Mouse (Mus musculus): ENCODE data around the gene Dph7.
A peak's percentile ranks its signal among the peaks of the same experiment; 100 is the strongest.
"Not testable (repeated sequence)": the region's sequence is repeated elsewhere in the genome, so short reads cannot be mapped to it uniquely, and the experiment has no call there.

Gene Dph7

DNA sequence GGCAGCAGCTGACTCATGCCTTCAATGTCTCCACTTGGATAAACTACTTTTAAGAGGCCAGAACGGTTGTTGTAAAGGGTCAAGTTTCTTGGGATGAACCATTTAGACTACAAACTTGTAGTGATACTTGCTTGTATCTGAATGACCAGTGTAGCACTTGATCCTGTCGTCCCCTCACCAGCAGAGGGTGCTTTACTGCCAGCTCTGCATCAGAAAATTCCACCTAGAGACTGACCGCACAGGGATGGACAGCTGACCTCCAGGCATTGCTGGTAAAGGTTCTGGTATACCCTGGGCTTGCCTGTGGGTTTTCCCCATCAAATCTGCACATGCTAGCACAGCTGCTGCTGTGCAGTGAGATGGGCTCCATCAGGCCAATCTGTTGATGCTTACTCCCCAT lies 1.3 kb upstream of the Dph7 start:
- no peak for DNase-seq (ENCODE audit: low read depth in 2 of 2, low spot score in 2 of 2)

DNA sequence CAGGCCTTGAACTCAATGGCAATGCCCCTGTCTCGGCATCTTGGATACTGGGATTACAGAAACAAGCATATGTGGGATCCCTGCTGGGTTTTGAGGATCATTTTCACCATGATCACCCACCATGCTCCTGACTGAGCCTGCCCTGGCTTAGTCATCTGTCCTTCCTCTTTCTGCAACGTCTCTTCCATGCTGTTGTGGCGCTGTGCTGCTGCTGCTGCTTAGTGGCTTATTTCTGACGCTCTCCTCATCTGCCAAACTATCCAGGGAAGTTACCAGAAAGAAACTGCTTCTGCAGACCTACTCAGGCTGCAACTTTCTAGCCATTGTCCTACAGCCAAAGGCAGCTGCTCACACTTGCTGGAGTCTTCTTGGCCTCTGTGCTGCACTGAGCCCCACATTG lies 8.2 kb downstream of the Dph7 start:
- no peak for DNase-seq (ENCODE audit: low read depth in 2 of 2, low spot score in 2 of 2)

DNA sequence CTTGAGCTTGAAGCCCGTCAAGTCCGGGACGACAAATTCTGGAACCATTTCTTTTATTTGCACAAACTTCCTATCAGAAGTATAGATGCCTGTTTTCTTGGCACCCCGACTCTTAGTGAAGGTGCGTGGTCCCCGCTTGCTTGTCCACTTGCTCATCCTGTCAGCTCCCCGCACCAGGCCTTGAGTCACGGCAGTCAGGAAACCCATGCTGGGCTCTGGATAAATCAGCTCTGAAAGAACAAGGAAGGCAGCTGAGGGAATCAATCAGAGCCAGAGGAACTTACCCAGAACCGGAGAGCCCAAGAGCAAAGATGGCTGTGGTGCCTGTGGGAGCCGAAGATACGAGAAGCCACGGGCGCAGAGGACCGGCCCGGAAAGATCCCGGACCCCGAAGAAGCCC lies 12.3 kb downstream of the Dph7 start:
- DNase-seq (ENCODE audit: low read depth in 2 of 2, low spot score in 2 of 2), result not testable (repeated sequence)

DNA sequence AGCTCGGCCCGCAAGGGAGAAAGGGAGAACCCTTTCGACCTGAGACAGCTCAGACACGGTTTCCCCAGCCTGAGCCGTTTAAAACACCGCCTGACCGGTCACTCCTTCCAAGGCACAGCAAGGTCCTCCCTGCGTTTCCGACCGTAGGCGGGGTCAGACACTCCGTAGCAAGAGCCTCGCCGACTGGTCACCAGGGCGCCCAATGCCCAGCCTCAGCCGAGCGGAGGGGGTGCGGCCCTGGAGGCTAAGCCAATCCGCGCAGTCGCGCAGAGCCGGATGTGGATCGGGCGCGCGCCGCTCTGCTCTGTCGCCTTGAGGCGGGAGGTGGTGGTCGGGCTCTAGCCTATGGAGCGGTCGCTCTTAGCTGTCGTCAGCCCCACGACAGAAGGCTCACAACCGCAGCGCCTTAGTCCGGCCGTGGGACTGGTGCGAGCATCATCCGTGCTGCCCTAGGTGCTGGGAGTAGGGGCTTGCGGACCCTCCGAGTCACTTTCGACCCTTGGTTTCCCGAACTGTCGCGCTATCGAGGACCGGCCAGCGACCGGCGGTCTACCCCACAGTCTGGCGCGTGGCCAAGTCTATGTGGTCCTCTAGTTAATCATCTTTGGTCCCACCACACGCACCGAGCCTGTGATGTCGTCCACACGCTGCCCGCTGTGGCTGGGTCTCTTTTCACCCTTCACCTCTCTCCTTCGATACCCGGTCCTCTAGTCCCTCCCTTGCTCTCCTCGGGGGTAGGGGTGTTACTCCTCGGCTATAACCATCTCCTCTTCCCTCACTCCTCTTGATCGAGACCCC lies 12.9 kb downstream of the Dph7 start, which contains the start of gene Mrpl41:
TSS of gene Mrpl41 (minus strand) at position 193 of the 798 bp plus-strand sequence.
- DNase-seq (ENCODE audit: low read depth in 2 of 2, low spot score in 2 of 2), result peak; percentile 91 to 92

DNA sequence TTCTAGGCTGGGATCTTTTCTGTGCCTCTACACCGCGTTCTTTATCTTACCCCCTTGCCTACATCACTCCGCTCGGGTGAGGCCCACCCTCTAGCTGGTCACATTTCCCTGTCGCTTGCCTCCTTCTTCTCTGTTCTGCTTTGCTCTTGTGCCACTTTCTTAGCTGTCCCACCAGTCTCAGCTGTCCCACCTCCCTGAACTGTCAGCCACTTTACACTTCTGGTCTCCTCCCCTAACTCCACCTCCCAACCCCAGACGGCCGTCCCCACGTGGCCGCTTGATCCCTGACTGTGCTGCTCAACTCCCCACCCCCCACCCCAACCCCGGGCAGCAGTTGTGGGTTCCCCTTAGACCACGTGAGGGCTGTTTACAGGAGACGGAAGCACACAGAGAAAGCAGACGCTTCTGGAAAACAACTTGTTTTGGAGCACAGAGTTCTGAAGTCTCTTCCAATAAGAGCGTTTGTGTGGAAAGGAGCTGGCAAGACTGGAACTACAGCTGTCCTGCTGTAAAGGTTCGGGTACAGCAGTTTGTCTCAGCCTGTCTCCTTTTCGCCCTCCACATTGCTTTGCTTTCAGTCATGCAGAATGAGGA lies 13.6 kb downstream of the Dph7 start, which contains the start of gene Pnpla7:
TSS of gene Pnpla7 (plus strand) at position 330 of the 594 bp plus-strand sequence.
- peak; percentile 83 to 85 for DNase-seq (ENCODE audit: low read depth in 2 of 2, low spot score in 2 of 2)

DNA sequence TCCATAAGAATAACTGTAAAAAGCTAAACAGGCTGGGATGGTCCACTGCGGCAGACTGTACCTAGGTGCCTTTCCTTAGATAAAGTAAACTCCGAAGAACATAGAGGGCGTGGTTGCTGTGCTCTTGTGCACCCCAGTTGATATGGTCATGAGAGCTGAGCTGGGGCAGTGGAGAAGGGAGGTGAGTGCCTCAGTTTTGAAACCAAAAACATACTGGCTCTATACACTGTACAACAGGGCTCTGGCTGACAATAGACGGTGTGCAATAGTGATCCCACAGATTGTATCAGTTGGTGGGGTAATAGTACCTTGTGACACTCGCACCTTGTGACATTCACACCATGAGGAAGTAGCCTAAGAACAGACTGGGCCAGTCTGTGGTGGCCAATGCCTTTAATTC lies 14.8 kb downstream of the Dph7 start:
- no peak for DNase-seq (ENCODE audit: low read depth in 2 of 2, low spot score in 2 of 2)

- no peak for DNase-seq (ENCODE audit: low read depth in 2 of 2, low spot score in 2 of 2)
Observed at GRCm38 (mm10) chr2:24987762-24988161, 25.6 kb downstream of the Dph7 start.

DNA sequence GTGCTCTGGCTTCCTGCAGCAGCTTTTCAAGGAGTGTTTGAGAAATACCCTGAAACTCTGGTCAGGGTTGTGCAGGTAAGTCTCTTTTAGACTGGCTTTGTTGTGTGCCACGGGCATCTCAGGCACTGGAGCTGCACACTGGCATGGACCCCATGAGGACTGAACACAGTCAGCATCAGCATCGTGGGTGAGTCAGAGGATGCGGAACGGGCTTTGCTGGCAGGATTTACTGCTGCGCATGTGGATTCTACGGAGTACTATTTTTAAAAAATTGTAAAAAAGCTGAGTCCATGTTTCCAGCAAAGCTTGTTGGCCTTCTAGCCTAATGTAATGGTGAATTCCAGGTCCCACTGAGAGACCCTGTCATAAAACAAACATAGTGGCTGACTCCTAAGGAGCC lies 33.1 kb downstream of the Dph7 start:
- DNase-seq (ENCODE audit: low read depth in 2 of 2, low spot score in 2 of 2), result no peak

GRCm38 (mm10) chr2:24996471-24996870 lies 34.3 kb downstream of the Dph7 start:
- no peak for DNase-seq (ENCODE audit: low read depth in 2 of 2, low spot score in 2 of 2)

DNA sequence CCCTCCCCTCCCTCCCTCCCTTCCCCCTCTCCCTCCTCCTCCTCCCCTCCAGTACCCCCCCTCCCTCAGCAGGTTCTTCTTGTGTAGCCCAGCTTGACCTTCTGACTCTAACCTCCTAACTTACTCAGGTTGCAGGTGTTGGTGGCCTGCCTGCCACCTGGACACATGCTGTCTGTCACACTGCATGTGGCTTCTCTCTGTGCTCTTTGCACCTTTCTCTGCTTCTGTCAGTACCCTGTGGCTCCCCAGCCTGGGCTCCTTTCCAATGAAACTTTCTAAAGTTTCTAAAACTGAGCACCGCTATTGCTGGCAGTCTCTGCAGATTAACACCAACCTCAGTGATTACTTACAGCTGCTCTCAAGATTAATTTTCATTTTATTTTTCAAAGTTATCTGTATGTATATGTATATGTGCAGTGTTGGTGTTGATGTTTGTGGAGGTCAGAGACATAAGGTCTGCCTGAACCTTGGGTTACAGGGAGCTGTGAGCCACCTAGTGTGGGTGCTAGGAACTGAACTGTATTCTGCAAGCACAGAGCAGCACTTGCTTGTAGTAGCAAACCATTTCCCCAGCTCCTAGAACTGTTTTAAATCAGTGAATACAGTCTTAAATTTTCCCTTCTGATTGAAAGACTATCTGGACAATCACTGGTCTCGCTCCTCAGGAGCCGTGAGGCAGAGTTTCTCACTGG lies 38.5 kb downstream of the Dph7 start:
- DNase-seq (ENCODE audit: low read depth in 2 of 2, low spot score in 2 of 2), result no peak

- no peak for DNase-seq (ENCODE audit: low read depth in 2 of 2, low spot score in 2 of 2)
Observed at GRCm38 (mm10) chr2:25003946-25004786, 42.0 kb downstream of the Dph7 start.

DNA sequence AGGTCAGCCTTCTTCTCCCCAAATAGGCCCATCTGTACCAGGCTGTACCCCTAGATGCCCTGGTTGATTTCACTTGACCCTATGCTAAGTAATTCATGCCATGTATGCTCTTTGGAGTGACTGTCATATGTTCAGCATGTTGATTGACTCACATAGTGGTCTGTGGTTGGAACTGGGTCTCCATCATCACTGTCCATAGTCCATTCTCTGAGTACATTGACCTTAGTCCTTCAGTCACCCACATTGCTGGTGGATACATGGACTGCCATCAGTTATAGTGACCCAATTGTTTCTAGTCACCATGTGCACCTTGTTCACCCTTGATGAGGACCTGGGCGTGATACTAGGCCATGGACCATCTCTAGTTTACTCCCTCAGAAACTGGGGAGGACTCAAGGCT lies 44.6 kb downstream of the Dph7 start:
- DNase-seq (ENCODE audit: low read depth in 2 of 2, low spot score in 2 of 2), result no peak

- no peak for DNase-seq (ENCODE audit: low read depth in 2 of 2, low spot score in 2 of 2)
Observed at GRCm38 (mm10) chr2:25008250-25008649, 46.0 kb downstream of the Dph7 start.

Data from CD8-positive naive resting alpha-beta T cell, adult 2 months (primary cell).